Mouse (Mus musculus) kidney, adult 9 months (tissue): ENCODE results near the gene Gm28044.
A peak's percentile ranks its signal among the peaks of the same experiment; 100 is the strongest.
"Not testable (repeated sequence)": the region's sequence is repeated elsewhere in the genome, so short reads cannot be mapped to it uniquely, and the experiment has no call there.

Experiments used
- DNase-seq: peaks from one replicate; pipeline ENCODE4 v3.0.0; 2022

The Gm28044 gene

DNA sequence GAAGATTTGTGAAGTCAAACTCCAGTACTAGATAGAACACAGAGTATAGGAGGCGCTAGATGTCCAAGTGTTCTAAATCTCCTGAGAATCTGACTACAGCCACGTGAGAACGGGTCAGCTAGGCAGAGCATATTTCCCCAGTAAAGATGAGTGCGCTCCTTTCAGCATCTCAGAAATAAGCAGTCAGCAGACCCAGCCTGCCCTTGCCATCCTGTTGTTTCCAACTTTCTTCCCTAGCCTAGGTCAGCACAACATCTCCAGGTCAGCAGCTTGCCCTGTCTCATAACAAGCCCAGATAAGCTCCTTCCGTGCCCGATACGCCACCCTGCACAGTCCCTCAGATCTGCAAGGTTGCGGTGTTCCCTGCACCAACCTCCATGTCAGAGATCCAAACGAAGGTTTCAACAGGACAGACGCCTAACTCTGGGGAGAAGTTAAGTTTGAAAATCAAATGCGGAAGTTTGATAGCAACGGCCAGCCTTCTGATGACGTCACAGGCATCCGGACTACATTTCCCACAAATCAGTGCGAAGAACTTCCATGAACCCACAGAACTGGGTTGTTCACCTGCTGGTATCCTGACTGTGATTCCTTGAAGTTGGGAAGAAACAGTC is at the start of gene Gm28044, which contains the start of gene Zfp953:
Gene Gm28044 (minus strand): TSS at position 406 of the 614 bp plus-strand sequence.
Gene Zfp953 (minus strand): TSS at position 475 of the 614 bp plus-strand sequence.
- DNase-seq, result peak; percentile 96

- DNase-seq, result peak; percentile 84
These were observed 39.0 kb upstream of the Gm28044 start, which contains the start of gene Zfp429 for GRCm38 (mm10) chr13:67399183-67399903. Gene Zfp429 (minus strand): TSS chr13:67399819.

- not testable (repeated sequence) for DNase-seq
These were observed 15.9 kb upstream of the Gm28044 start for GRCm38 (mm10) chr13:67376255-67376654.

GRCm38 (mm10) chr13:67375050-67375911 is 14.9 kb upstream of the Gm28044 start, which contains the start of the genes Gm28041 and Zfp456:
Gene Gm28041 (minus strand): TSS chr13:67375733.
Gene Zfp456 (minus strand): TSS chr13:67375810.
- DNase-seq, result peak; percentile 83

DNA sequence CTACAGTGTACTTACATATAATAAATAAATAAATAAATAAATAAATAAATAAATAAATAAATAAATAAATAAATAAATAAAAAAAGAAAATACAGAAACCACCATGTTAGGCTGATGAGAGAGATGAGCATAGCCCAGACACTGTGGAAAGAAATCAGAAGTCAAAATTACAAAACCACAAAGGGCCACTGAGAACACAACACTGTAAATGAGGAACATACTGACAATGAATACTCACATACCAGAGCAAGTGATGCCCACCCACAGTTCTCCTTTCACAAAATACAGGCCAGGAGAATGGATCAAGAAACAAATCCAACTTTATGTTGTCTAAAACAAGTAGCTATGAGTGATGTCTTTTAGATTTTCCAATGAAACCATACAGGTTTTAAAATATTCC is 8.5 kb downstream of the Gm28044 start:
- no peak for DNase-seq

- no peak for DNase-seq
These were observed 16.9 kb downstream of the Gm28044 start for GRCm38 (mm10) chr13:67343422-67343821.

GRCm38 (mm10) chr13:67332877-67333276 is 27.5 kb downstream of the Gm28044 start:
- DNase-seq, result no peak

GRCm38 (mm10) chr13:67332019-67332724 is 28.2 kb downstream of the Gm28044 start, which contains the start of gene Zfp595:
Gene Zfp595 (minus strand): TSS chr13:67332570.
- DNase-seq, result peak; percentile 94

DNA sequence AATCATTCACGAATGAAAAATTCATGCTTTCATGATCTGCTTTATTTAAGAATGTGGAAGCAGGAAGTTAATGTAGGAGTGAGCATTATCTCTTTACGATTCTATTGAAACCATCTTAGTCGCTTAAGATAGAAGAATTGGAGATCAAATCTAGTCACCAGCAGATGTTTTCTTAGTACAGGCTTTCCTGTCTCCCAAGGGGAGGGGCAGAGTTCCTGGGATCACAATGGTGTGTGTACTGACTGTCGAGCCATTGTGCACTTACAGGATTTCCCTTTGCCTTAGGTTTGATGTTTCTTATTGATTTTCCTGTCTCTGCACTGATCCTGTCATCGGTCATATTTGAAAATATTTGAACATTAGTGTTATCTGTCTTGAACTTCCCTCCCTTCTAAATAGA is 53.6 kb downstream of the Gm28044 start:
- no peak for DNase-seq

- DNase-seq, result peak; percentile 95
These were observed 54.3 kb downstream of the Gm28044 start, which contains the start of gene Zfp457 for GRCm38 (mm10) chr13:67305822-67306672. Gene Zfp457 (minus strand): TSS chr13:67306485.

DNA sequence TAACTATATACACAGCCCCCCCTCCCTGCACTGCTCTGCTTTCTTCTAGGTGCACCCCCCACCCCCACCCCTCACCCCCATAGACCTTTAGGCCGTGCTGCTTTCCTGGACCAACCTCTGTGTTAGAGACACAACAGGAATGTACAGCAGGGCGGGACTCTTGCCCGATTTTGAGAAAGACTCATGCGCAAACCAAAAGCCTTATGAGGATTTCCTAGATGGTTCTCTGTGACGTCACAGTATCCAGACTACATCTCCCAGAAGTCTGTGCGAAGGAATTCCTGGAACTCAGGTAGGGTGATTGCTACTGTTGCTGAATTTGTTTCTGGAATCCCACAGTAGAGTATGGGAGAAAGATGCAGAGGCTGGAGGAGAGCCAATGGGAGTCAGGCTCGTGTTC is 82.0 kb downstream of the Gm28044 start, which contains the start of gene Zfp458:
Gene Zfp458 (minus strand): TSS at position 153 of the 400 bp plus-strand sequence.
- peak; percentile 17 for DNase-seq

DNA sequence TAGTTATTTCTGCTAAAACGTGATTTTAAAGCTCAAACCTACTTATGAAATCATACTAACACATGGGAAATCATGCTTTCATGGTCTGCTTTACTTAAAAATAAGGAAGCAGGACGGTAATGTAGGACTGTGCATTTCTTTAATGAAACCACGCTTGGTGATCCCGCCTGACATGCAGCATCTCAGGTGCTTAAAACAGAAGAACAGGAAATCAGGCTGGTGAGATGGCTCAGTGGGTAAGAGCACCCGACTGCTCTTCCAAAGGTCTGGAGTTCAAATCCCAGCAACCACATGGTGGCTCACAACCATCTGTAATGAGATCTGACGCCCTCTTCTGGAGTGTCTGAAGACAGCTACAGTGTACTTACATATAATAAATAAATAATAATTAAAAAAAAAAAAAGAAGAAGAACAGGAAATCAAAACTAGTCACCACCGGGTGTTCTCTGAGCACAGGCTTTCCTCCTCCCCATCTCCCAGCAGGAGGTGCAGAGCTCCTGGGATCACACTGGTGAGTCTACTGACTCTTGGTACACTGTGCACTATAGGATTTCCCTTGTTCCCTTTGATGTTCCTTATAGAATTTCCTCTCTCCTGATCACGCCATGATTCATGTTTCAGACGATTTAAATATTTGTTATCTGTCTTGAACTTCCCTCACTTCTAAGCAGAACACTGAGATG is 90.8 kb downstream of the Gm28044 start:
- not testable (repeated sequence) for DNase-seq

DNA sequence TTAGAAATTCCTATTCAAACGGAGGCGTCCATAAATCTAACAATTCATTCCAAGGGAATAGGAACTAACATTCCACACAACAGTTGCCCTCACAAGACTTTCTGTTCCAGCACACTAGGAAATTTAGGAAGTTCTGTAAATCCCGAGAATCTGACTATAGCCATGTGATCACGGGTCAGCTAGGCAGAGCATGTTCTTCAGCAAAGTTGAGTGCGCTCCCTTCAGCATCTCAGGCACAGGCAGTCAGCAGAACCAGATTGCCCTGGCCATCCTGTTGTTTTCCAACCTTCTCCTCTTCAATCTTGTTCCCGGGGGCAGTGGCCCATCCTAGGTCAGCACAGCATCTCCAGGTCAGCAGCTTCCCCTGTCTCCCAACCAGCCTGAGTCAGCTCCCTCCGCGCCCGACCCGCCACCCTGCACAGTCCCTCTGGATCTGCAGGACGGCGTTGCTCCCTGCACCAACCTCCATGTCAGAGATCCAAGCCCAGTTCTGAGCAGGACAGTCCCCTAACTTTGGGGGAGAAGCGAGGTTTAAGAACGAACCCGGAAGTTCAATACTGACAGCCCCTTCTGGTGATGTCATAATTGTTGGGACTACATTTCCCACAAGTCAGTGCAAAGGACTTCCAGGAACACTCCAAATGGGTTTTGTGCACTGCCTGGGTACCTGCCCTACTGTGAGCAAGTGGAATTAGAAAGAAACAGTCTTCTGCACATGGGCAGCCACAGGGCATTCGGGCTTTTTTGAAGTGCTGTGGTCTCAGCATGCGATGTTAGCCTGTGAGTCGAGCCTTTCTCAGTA is 91.6 kb downstream of the Gm28044 start:
- peak; percentile 88 for DNase-seq
